Mouse (Mus musculus) layer of hippocampus, adult 8-10 months (tissue): Measurements from ENCODE around the gene Ethe1. TPM values are rescaled to one million over a fixed set of nuclear protein-coding genes. Genes with fewer than 3 reads are reported as not detected.

Source experiments
- total RNA-seq, 4 experiments: library from RNA; stranded (reverse); gene quantifications; 2 replicates each; pipeline ENCODE4 v1.2.4; 2022

The Ethe1 gene
- total RNA-seq, 4 experiments from 2014 or later = 10.9 to 15.8 (median 12.3) TPM

Other genes with a start within 250 kb of the Ethe1 start
- gene Lypd5, start 238.3 kb upstream of the Ethe1 start, total RNA-seq = not detected
- gene Kcnn4, start 217.3 kb upstream of the Ethe1 start, total RNA-seq = 1 to 10 TPM in 1 of 4 experiments, under 1 TPM in 2, not detected in 1; 0.27 to 1.2 (median 0.90) TPM
- 10 to 100 TPM; 33.8 to 49.8 (median 44.0) TPM for gene Smg9, start 187.9 kb upstream of the Ethe1 start, total RNA-seq
- not detected for gene Irgc1, start 135.2 kb upstream of the Ethe1 start, total RNA-seq
- gene Plaur, start 125.1 kb upstream of the Ethe1 start, total RNA-seq = 1 to 10 TPM in 3 of 4 experiments, under 1 TPM in 1; 0.87 to 8.3 (median 2.7) TPM
- 100 to 1,000 TPM; 123 to 166 (median 143) TPM for gene Cadm4, start 105.5 kb upstream of the Ethe1 start, total RNA-seq
- 10 to 100 TPM; 29.7 to 38.9 (median 34.5) TPM for gene Zfp428, start 80.5 kb upstream of the Ethe1 start, total RNA-seq
- gene AC161166.1, start 75.1 kb upstream of the Ethe1 start, total RNA-seq = not detected
- gene Irgq, start 56.9 kb upstream of the Ethe1 start, total RNA-seq = 10 to 100 TPM; 53.6 to 65.2 (median 60.0) TPM
- gene Pinlyp, start 41.4 kb upstream of the Ethe1 start, total RNA-seq = under 1 TPM in 1 of 4 experiments, not detected in 3; 0.41 TPM
- gene Xrcc1, start 41.3 kb upstream of the Ethe1 start, total RNA-seq = 10 to 100 TPM; 32.9 to 44.7 (median 41.3) TPM
- 1 to 10 TPM; 4.0 to 5.2 (median 4.9) TPM for gene Zfp575, start 98 bp downstream of the Ethe1 start, total RNA-seq
- under 1 TPM; 0.27 to 0.73 (median 0.35) TPM for gene Phldb3, start 23.2 kb downstream of the Ethe1 start, total RNA-seq
- 1 to 10 TPM in 1 of 4 experiments, under 1 TPM in 3; 0.19 to 1.1 (median 0.34) TPM for gene Lypd3, start 49.0 kb downstream of the Ethe1 start, total RNA-seq
- not detected for gene Tex101, start 89.1 kb downstream of the Ethe1 start, total RNA-seq
- gene BC049730, start 121.7 kb downstream of the Ethe1 start, total RNA-seq = not detected
- not detected for gene Gm4763, start 139.4 kb downstream of the Ethe1 start, total RNA-seq
- gene Cd177, start 172.8 kb downstream of the Ethe1 start, total RNA-seq = under 1 TPM in 1 of 4 experiments, not detected in 3; 0.10 TPM
- not detected for gene Ceacam10, start 189.7 kb downstream of the Ethe1 start, total RNA-seq